Mouse (Mus musculus): ENCODE data around the gene Gm12248.

GRCm38 (mm10) chr11:58029869-58030268 lies 63.1 kb downstream of the Gm12248 start:
- TF ChIP-seq POLR2A (IDR thresholded peaks at IDR 0.05; ENCODE audit: insufficient read length, low read depth) (no peak), TCF12 (IDR thresholded peaks at IDR 0.05; ENCODE audit: insufficient read depth, poor library complexity, severe bottlenecking) (no peak), E2F4 (IDR thresholded peaks at IDR 0.05; ENCODE audit: insufficient read depth) (no peak), USF1 (IDR thresholded peaks at IDR 0.05; ENCODE audit: low read depth) (no peak), MAX (IDR thresholded peaks at IDR 0.05; ENCODE audit: low read depth) (no peak)
